Mouse (Mus musculus): ENCODE results near the gene Zfp358. TPM values are rescaled to one million over a fixed set of nuclear protein-coding genes. Genes with fewer than 3 reads are reported as not detected.

Gene Zfp358
- polyA plus RNA-seq, 1 experiment, result 40.0 TPM

DNA sequence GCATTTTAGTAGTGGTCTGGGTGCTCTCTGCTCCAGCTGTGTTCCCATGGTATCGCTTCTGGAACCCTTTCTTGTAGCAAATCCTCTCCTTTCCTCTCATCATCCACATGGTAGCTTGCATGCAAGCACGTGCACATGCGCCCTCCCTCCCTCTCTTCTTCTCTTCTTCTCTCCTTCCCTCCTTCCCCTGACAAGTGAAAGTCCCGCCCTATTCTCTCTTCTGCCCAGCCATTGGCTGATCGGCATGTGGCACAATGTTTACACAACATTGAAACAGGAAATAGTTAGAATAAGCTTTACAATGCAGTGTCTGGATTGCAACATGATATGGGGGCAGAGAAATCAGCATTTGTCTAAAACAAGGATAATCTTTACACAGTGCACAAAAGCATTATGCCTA lies 11.3 kb upstream of the Zfp358 start:
- Histone ChIP-seq H3K4me1 (ENCODE audit: control insufficient read depth, insufficient read depth, insufficient read length, low read length) (peaks cover 2% of the 10 kb centered on the region; the same call in 1 of the 2 replicates), H3K27me3 (ENCODE audit: control insufficient read depth, insufficient read depth, low read length) (no peaks in the 10 kb centered on the region), H3K36me3 (ENCODE audit: control insufficient read depth, insufficient read depth, low read length) (no peaks in the 10 kb centered on the region), H3K27ac (ENCODE audit: insufficient read depth, low read depth, low read length) (no peak overlapping the region), H3K4me3 (ENCODE audit: low read depth, low read length) (no peak overlapping the region)
- 34% methylated on average over 5 of the region's 5 CpGs for whole genome bisulfite sequencing
- no peak for TF ChIP-seq CTCF (IDR thresholded peaks at IDR 0.05; ENCODE audit: extremely low read depth, insufficient read length, insufficient replicate concordance, low read depth, low read length)
- TF ChIP-seq POLR2A (IDR thresholded peaks at IDR 0.05; ENCODE audit: low read depth, low read length), result no peak

DNA sequence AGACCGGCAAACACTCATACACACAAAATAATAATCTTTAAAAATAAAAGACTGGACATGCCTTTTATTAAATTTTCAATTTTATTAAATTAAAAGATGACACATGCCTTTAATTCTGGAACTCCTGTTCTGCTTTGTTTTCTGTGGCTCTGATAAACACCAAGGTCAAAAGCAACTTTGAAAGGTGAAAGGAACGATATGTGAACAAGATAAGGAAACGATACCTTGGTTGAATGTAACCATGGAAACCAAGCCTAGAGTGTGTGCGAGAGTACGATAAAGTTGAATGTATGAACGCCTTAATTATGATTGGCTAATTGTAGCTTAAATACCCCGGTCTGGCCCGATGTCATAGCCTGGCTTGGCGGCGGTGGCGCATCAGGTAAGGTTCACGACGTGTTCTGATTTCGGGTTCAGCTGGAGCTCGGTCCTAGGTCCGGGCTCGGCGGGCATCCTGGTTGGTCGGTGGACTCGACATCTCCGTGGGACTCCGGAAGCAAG lies 10.6 kb upstream of the Zfp358 start:
- no peaks in the 10 kb centered on the region for H3K36me3 ChIP-seq (ENCODE audit: control insufficient read depth, insufficient read depth, low read length)
- H3K27me3 ChIP-seq (ENCODE audit: control insufficient read depth, insufficient read depth, low read length), result no peaks in the 10 kb centered on the region
- peaks cover 2% of the 10 kb centered on the region; the same call in 1 of the 2 replicates for H3K4me1 ChIP-seq (ENCODE audit: control insufficient read depth, insufficient read depth, insufficient read length, low read length)
- H3K4me3 ChIP-seq (ENCODE audit: low read depth, low read length), result no peak overlapping the region
- WGBS, result 80% methylated on average over 22 of the region's 22 CpGs
- no peak for TF ChIP-seq CTCF (IDR thresholded peaks at IDR 0.05; ENCODE audit: extremely low read depth, insufficient read length, insufficient replicate concordance, low read depth, low read length)
- no peak for TF ChIP-seq POLR2A (IDR thresholded peaks at IDR 0.05; ENCODE audit: low read depth, low read length)
- no peak overlapping the region for H3K27ac ChIP-seq (ENCODE audit: insufficient read depth, low read depth, low read length)

DNA sequence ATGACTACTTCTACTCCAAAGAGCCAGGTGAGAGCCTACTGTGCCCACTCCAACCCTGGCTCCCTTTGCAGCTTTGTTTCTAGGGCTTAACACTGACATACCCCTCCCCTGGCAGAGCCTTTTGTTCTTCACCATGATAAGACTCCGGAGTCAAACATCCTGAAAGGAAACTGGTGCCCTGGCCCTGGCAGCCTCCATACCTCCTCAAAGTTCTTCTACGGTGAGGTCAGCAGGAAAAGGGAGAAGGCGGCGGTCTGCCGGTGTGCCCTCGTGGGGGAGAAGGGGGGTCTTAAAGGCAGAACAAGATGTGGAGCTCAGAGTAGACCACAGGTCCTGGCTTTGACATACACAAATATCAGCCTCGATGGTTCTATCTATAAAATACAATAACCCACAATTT lies 9.4 kb upstream of the Zfp358 start:
- WGBS, result 71% methylated on average over 7 of the region's 7 CpGs
- TF ChIP-seq CTCF (IDR thresholded peaks at IDR 0.05; ENCODE audit: extremely low read depth, insufficient read length, insufficient replicate concordance, low read depth, low read length), result no peak
- TF ChIP-seq POLR2A (IDR thresholded peaks at IDR 0.05; ENCODE audit: low read depth, low read length), result no peak
- no peak overlapping the region for H3K27ac ChIP-seq (ENCODE audit: insufficient read depth, low read depth, low read length)
- H3K4me1 ChIP-seq (ENCODE audit: control insufficient read depth, insufficient read depth, insufficient read length, low read length), result peaks cover 2% of the 10 kb centered on the region; the same call in 1 of the 2 replicates
- H3K36me3 ChIP-seq (ENCODE audit: control insufficient read depth, insufficient read depth, low read length), result no peaks in the 10 kb centered on the region
- no peaks in the 10 kb centered on the region for H3K27me3 ChIP-seq (ENCODE audit: control insufficient read depth, insufficient read depth, low read length)
- no peak overlapping the region for H3K4me3 ChIP-seq (ENCODE audit: low read depth, low read length)

DNA sequence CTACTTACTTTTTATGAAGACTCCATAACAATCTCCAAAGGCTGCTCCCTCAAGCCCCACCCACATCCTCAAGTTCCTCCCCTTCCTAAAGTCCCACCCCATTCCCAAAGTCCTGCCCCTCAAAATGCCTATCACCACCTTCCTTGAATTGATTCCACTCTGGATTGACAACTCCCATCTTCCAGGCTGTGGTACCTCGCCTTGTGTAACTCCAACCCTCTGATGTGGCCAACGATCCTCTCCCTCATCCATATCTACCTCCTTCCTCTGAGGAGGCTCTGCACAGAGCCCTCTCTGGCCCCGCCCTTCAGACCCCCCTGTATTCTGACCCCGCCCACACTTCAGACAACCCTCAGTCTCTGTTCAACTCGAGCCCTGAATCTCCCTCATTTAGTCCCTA lies 7.7 kb upstream of the Zfp358 start:
- Histone ChIP-seq H3K36me3 (ENCODE audit: control insufficient read depth, insufficient read depth, low read length) (no peaks in the 10 kb centered on the region), H3K27me3 (ENCODE audit: control insufficient read depth, insufficient read depth, low read length) (no peaks in the 10 kb centered on the region), H3K4me1 (ENCODE audit: control insufficient read depth, insufficient read depth, insufficient read length, low read length) (peaks cover 2% of the 10 kb centered on the region; the same call in 1 of the 2 replicates), H3K27ac (ENCODE audit: insufficient read depth, low read depth, low read length) (no peak overlapping the region), H3K4me3 (ENCODE audit: low read depth, low read length) (no peak overlapping the region)
- TF ChIP-seq POLR2A (IDR thresholded peaks at IDR 0.05; ENCODE audit: low read depth, low read length), result no peak
- no peak for TF ChIP-seq CTCF (IDR thresholded peaks at IDR 0.05; ENCODE audit: extremely low read depth, insufficient read length, insufficient replicate concordance, low read depth, low read length)
- WGBS, result 21% methylated on average over 5 of the region's 5 CpGs

DNA sequence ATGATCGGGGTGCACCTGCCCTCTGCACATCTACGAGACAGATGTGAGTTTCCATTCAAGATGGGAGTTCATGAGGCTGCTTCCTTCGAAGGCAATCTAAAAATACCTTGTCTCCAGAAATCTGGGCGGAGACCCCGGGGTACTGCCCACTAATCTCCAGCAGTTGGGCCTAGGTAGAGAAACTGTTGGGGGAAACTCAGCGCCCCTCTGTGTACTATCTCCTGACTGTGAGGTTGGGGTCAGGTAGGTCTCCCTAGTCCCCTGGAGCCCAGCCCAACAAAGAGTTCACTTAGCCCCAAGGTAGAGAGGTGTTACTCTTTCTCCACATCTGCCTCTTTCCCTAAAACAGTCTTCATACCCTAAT lies 889 bp downstream of the Zfp358 start:
- Histone ChIP-seq H3K4me3 (ENCODE audit: low read depth, low read length) (no peak overlapping the region), H3K36me3 (ENCODE audit: control insufficient read depth, insufficient read depth, low read length) (peaks cover 3% of the 10 kb centered on the region), H3K27ac (ENCODE audit: insufficient read depth, low read depth, low read length) (no peak overlapping the region), H3K27me3 (ENCODE audit: control insufficient read depth, insufficient read depth, low read length) (no peaks in the 10 kb centered on the region), H3K4me1 (ENCODE audit: control insufficient read depth, insufficient read depth, insufficient read length, low read length) (no peaks in the 10 kb centered on the region)
- 18% methylated on average over 6 of the region's 6 CpGs for WGBS
- TF ChIP-seq CTCF (IDR thresholded peaks at IDR 0.05; ENCODE audit: extremely low read depth, insufficient read length, insufficient replicate concordance, low read depth, low read length) (no peak), POLR2A (IDR thresholded peaks at IDR 0.05; ENCODE audit: low read depth, low read length) (no peak)

DNA sequence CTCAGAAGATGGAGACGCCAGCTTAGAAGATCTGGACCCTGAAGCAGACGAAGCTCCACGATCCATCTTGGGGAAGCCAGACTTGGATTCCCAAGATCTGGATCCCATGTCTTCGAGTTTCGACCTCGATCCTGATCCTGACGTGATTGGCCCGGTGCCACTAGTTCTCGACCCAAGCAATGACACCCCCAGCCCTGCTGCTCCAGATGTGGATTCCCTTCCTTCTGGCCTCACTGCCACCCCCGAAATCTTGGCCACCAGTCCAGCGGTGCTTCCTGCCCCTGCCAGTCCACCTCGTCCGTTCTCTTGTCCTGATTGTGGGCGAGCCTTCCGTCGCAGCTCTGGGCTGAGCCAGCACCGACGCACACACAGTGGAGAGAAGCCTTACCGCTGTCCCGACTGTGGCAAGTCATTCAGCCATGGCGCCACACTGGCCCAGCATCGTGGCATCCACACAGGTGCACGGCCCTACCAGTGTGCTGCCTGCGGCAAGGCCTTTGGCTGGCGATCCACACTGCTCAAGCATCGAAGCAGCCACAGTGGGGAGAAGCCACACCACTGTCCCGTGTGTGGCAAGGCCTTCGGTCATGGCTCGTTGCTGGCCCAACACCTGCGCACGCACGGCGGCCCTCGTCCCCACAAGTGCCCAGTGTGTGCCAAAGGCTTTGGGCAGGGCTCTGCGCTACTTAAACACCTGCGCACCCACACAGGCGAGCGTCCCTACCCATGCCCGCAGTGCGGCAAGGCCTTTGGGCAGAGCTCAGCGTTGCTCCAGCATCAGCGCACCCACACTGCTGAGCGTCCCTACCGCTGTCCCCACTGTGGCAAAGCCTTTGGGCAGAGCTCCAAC lies 2.9 kb downstream of the Zfp358 start:
- 96% methylated on average over 44 of the region's 44 CpGs for WGBS
- no peak overlapping the region for H3K27ac ChIP-seq (ENCODE audit: insufficient read depth, low read depth, low read length)
- TF ChIP-seq POLR2A (IDR thresholded peaks at IDR 0.05; ENCODE audit: low read depth, low read length) (no peak), CTCF (IDR thresholded peaks at IDR 0.05; ENCODE audit: extremely low read depth, insufficient read length, insufficient replicate concordance, low read depth, low read length) (no peak)

DNA sequence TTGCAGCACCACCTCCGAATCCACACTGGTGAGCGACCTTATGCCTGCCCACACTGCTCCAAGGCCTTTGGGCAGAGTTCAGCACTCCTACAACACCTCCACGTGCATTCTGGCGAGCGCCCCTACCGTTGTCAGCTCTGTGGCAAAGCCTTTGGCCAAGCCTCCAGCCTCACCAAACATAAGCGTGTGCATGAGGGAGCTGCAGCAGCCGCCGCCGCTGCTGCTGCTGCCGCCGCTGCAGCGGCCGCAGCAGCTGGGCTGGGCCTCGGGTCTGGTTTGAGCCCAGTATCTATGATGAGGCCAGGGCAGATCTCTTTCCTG lies 3.5 kb downstream of the Zfp358 start:
- Histone ChIP-seq H3K4me3 (ENCODE audit: low read depth, low read length) (no peak overlapping the region), H3K36me3 (ENCODE audit: control insufficient read depth, insufficient read depth, low read length) (peaks cover 3% of the 10 kb centered on the region), H3K4me1 (ENCODE audit: control insufficient read depth, insufficient read depth, insufficient read length, low read length) (peaks cover 5% of the 10 kb centered on the region; the same call in 1 of the 2 replicates), H3K27ac (ENCODE audit: insufficient read depth, low read depth, low read length) (no peak overlapping the region), H3K27me3 (ENCODE audit: control insufficient read depth, insufficient read depth, low read length) (no peaks in the 10 kb centered on the region)
- WGBS, result 94% methylated on average over 15 of the region's 15 CpGs
- TF ChIP-seq POLR2A (IDR thresholded peaks at IDR 0.05; ENCODE audit: low read depth, low read length) (no peak), CTCF (IDR thresholded peaks at IDR 0.05; ENCODE audit: extremely low read depth, insufficient read length, insufficient replicate concordance, low read depth, low read length) (no peak)

More for the DNA sequence above, 2.9 kb downstream of the Zfp358 start:
- Histone ChIP-seq H3K36me3 (ENCODE audit: control insufficient read depth, insufficient read depth, low read length) (peaks cover 3% of the 10 kb centered on the region), H3K27me3 (ENCODE audit: control insufficient read depth, insufficient read depth, low read length) (no peaks in the 10 kb centered on the region), H3K4me1 (ENCODE audit: control insufficient read depth, insufficient read depth, insufficient read length, low read length) (no peaks in the 10 kb centered on the region), H3K4me3 (ENCODE audit: low read depth, low read length) (no peak overlapping the region)
